Mouse (Mus musculus): ENCODE measurements around the gene Cnot1. TPM values are rescaled to one million over a fixed set of nuclear protein-coding genes. Genes with fewer than 3 reads are reported as not detected.
"Not testable (repeated sequence)": the region's sequence is repeated elsewhere in the genome, so short reads cannot be mapped to it uniquely, and the experiment has no call there.

Gene Cnot1
- polyA plus RNA-seq, 1 experiment from 2014 or later, result 16.0 TPM

- H3K36me3 ChIP-seq (replicated peaks; ENCODE audit: insufficient read depth, low read length), result peaks cover 28% of the 10 kb centered on the region
- no peak overlapping the region for H3K9ac ChIP-seq (replicated peaks)
- WGBS (ENCODE audit: insufficient replicate concordance), result 81% methylated on average over 1 of the region's 1 CpGs
- no peak for TF ChIP-seq CTCF (IDR thresholded peaks at IDR 0.05; ENCODE audit: low read depth)
- TF ChIP-seq EP300 (IDR thresholded peaks at IDR 0.05; ENCODE audit: low read depth), result no peak
- H3K27ac ChIP-seq (ENCODE audit: low read depth), result no peak overlapping the region
- no peak overlapping the region for H3K4me2 ChIP-seq (ENCODE audit: low read depth, low read length)
- no peaks in the 10 kb centered on the region for H3K9me3 ChIP-seq (ENCODE audit: low read length)
- no peaks in the 10 kb centered on the region for H3K27me3 ChIP-seq (ENCODE audit: insufficient read depth, low read length)
- H3K4me3 ChIP-seq (ENCODE audit: low read depth, low read length), result no peak overlapping the region
- DNase-seq, result no peak
- H3K4me1 ChIP-seq (ENCODE audit: insufficient read depth), result peaks cover 41% of the 10 kb centered on the region
- ATAC-seq, result no peak
Measured at GRCm38 (mm10) chr8:95801476-95802064, 5.7 kb downstream of the Cnot1 start.

DNA sequence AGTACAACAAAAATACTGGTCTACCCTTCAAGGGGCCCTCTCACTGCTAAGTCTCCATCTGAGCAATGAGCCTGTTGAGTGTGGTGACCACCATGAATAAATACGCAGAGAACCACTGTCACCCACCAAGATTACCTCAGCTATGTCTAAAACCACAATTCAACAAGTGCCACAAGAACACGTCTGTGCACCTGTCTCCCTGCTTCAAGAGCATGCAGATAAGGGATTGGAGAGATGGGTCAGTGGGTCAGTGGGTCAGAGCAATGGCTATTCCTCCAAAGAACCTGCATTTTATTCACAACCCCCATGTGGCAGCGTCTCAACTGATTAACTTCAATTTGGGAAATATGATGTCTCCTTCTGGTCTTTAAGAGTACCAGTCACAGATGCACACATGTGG is 6.9 kb downstream of the Cnot1 start:
- H3K4me2 ChIP-seq (ENCODE audit: low read depth, low read length), result no peak overlapping the region
- no peaks in the 10 kb centered on the region for H3K27me3 ChIP-seq (ENCODE audit: insufficient read depth, low read length)
- peaks cover 33% of the 10 kb centered on the region for H3K4me1 ChIP-seq (ENCODE audit: insufficient read depth)
- no peak overlapping the region for H3K4me3 ChIP-seq (ENCODE audit: low read depth, low read length)
- DNase-seq, result no peak
- ATAC-seq, result no peak
- H3K9ac ChIP-seq (replicated peaks), result no peak overlapping the region
- no peak overlapping the region for H3K27ac ChIP-seq (ENCODE audit: low read depth)
- 70% methylated on average over 3 of the region's 3 CpGs for WGBS (ENCODE audit: insufficient replicate concordance)
- H3K9me3 ChIP-seq (ENCODE audit: low read length), result no peaks in the 10 kb centered on the region
- TF ChIP-seq CTCF (IDR thresholded peaks at IDR 0.05; ENCODE audit: low read depth) (no peak), EP300 (IDR thresholded peaks at IDR 0.05; ENCODE audit: low read depth) (no peak)
- peaks cover 28% of the 10 kb centered on the region for H3K36me3 ChIP-seq (replicated peaks; ENCODE audit: insufficient read depth, low read length)

DNA sequence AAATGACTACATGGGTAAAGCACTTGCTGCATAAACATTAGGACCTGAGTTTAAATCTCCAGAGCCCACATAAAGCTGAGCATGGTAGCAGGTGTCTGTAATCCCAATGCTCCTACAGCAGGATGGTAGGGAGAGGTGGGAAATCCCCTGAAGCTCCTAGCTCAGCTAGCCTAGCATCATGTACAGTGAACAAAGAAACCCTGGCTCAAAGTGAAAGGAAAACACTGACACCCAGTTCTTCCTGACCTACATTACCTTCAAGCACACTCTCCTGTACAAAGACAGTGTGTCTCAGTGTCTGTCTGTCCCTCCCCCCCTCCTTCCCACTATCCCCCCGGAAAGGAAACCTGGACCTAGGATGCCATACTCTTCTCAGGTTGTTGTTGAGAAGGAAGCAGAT is 7.4 kb downstream of the Cnot1 start:
- Histone ChIP-seq H3K9ac (replicated peaks) (no peak overlapping the region), H3K4me2 (ENCODE audit: low read depth, low read length) (no peak overlapping the region), H3K27me3 (ENCODE audit: insufficient read depth, low read length) (no peaks in the 10 kb centered on the region), H3K27ac (ENCODE audit: low read depth) (no peak overlapping the region; the same call in 1 of the 2 replicates), H3K36me3 (replicated peaks; ENCODE audit: insufficient read depth, low read length) (peaks cover 28% of the 10 kb centered on the region), H3K9me3 (ENCODE audit: low read length) (no peaks in the 10 kb centered on the region), H3K4me1 (ENCODE audit: insufficient read depth) (peaks cover 29% of the 10 kb centered on the region), H3K4me3 (ENCODE audit: low read depth, low read length) (no peak overlapping the region)
- TF ChIP-seq CTCF (IDR thresholded peaks at IDR 0.05; ENCODE audit: low read depth) (no peak), EP300 (IDR thresholded peaks at IDR 0.05; ENCODE audit: low read depth) (no peak)
- no peak for ATAC-seq
- no peak for DNase-seq
- WGBS (ENCODE audit: insufficient replicate concordance), result 75% methylated on average over 1 of the region's 1 CpGs

GRCm38 (mm10) chr8:95799117-95799516 is 8.1 kb downstream of the Cnot1 start:
- ATAC-seq, result no peak
- Histone ChIP-seq H3K36me3 (replicated peaks; ENCODE audit: insufficient read depth, low read length) (peaks cover 28% of the 10 kb centered on the region), H3K9me3 (ENCODE audit: low read length) (no peaks in the 10 kb centered on the region), H3K4me3 (ENCODE audit: low read depth, low read length) (no peak overlapping the region), H3K27ac (ENCODE audit: low read depth) (no peak overlapping the region), H3K4me1 (ENCODE audit: insufficient read depth) (peaks cover 24% of the 10 kb centered on the region), H3K4me2 (ENCODE audit: low read depth, low read length) (no peak overlapping the region), H3K27me3 (ENCODE audit: insufficient read depth, low read length) (no peaks in the 10 kb centered on the region), H3K9ac (replicated peaks) (no peak overlapping the region)
- TF ChIP-seq CTCF (IDR thresholded peaks at IDR 0.05; ENCODE audit: low read depth) (no peak), EP300 (IDR thresholded peaks at IDR 0.05; ENCODE audit: low read depth) (no peak)
- DNase-seq, result no peak
- 88% methylated on average over 6 of the region's 6 CpGs for whole genome bisulfite sequencing (ENCODE audit: insufficient replicate concordance)

- ATAC-seq; H3K4me1 ChIP-seq (ENCODE audit: insufficient read depth); H3K9me3 ChIP-seq (ENCODE audit: low read length); H3K27me3 ChIP-seq (ENCODE audit: insufficient read depth, low read length); H3K27ac ChIP-seq (ENCODE audit: low read depth); H3K4me2 ChIP-seq (ENCODE audit: low read depth, low read length); H3K9ac ChIP-seq (replicated peaks); DNase-seq; H3K4me3 ChIP-seq (ENCODE audit: low read depth, low read length): not testable (repeated sequence)
- H3K36me3 ChIP-seq (replicated peaks; ENCODE audit: insufficient read depth, low read length), result peaks cover 10% of the 10 kb centered on the region
- WGBS (ENCODE audit: insufficient replicate concordance), result 89% methylated on average over 5 of the region's 5 CpGs
Measured at GRCm38 (mm10) chr8:95795333-95796061, 11.8 kb downstream of the Cnot1 start.

GRCm38 (mm10) chr8:95785591-95785990 is 21.7 kb downstream of the Cnot1 start:
- Histone ChIP-seq H3K4me1 (ENCODE audit: insufficient read depth) (no peaks in the 10 kb centered on the region), H3K9ac (replicated peaks) (no peak overlapping the region), H3K4me2 (ENCODE audit: low read depth, low read length) (no peak overlapping the region), H3K4me3 (ENCODE audit: low read depth, low read length) (no peak overlapping the region), H3K27ac (ENCODE audit: low read depth) (no peak overlapping the region), H3K9me3 (ENCODE audit: low read length) (no peaks in the 10 kb centered on the region), H3K36me3 (replicated peaks; ENCODE audit: insufficient read depth, low read length) (peaks cover 56% of the 10 kb centered on the region), H3K27me3 (ENCODE audit: insufficient read depth, low read length) (no peaks in the 10 kb centered on the region)
- TF ChIP-seq EP300 (IDR thresholded peaks at IDR 0.05; ENCODE audit: low read depth) (no peak), CTCF (IDR thresholded peaks at IDR 0.05; ENCODE audit: low read depth) (no peak)
- ATAC-seq (no peak), DNase-seq (no peak)
- 72% methylated on average over 4 of the region's 4 CpGs for WGBS (ENCODE audit: insufficient replicate concordance)
